Mouse (Mus musculus): ENCODE data around the gene Kcnn4.
"Not testable (repeated sequence)": the region's sequence is repeated elsewhere in the genome, so short reads cannot be mapped to it uniquely, and the experiment has no call there.

The Kcnn4 gene

GRCm38 (mm10) chr7:24391077-24391476, 21.0 kb downstream of the Kcnn4 start:
- DNase-seq (ENCODE audit: low spot score in 2 of 2): no peak

- DNase-seq (ENCODE audit: low spot score in 2 of 2): no peak
Observed at GRCm38 (mm10) chr7:24391687-24392086, 21.6 kb downstream of the Kcnn4 start.

- DNase-seq (ENCODE audit: low spot score in 2 of 2): no peak
Observed at GRCm38 (mm10) chr7:24394054-24394453, 24.0 kb downstream of the Kcnn4 start.

GRCm38 (mm10) chr7:24394475-24395161, 24.6 kb downstream of the Kcnn4 start:
- DNase-seq (ENCODE audit: low spot score in 2 of 2): peak; percentile 28 to 53

GRCm38 (mm10) chr7:24396832-24397231, 26.8 kb downstream of the Kcnn4 start:
- no peak for DNase-seq (ENCODE audit: low spot score in 2 of 2)

- no peak for DNase-seq (ENCODE audit: low spot score in 2 of 2)
Observed at GRCm38 (mm10) chr7:24398364-24398913, 28.4 kb downstream of the Kcnn4 start.

- DNase-seq (ENCODE audit: low spot score in 2 of 2): peak; percentile 96 to 98
Observed at GRCm38 (mm10) chr7:24399256-24400081, 29.4 kb downstream of the Kcnn4 start, which contains the start of gene Smg9. Gene Smg9, plus strand, starts transcription at chr7:24399619.

- DNase-seq (ENCODE audit: low spot score in 2 of 2): no peak
Observed at GRCm38 (mm10) chr7:24400082-24400452, 30.0 kb downstream of the Kcnn4 start.

- DNase-seq (ENCODE audit: low spot score in 2 of 2): not testable (repeated sequence)
Observed at GRCm38 (mm10) chr7:24400489-24400888, 30.4 kb downstream of the Kcnn4 start.

- DNase-seq (ENCODE audit: low spot score in 2 of 2): peak in 1 of 2 experiments; percentile 14
Observed at GRCm38 (mm10) chr7:24402851-24403250, 32.8 kb downstream of the Kcnn4 start.

GRCm38 (mm10) chr7:24405649-24406048, 35.6 kb downstream of the Kcnn4 start:
- DNase-seq (ENCODE audit: low spot score in 2 of 2): no peak

GRCm38 (mm10) chr7:24406528-24407344, 36.7 kb downstream of the Kcnn4 start:
- peak; percentile 47 to 71 for DNase-seq (ENCODE audit: low spot score in 2 of 2)

- DNase-seq (ENCODE audit: low spot score in 2 of 2): no peak
Observed at GRCm38 (mm10) chr7:24408186-24408585, 38.1 kb downstream of the Kcnn4 start.

- DNase-seq (ENCODE audit: low spot score in 2 of 2): no peak
Observed at GRCm38 (mm10) chr7:24410123-24410522, 40.1 kb downstream of the Kcnn4 start.

- DNase-seq (ENCODE audit: low spot score in 2 of 2): no peak
Observed at GRCm38 (mm10) chr7:24410831-24411230, 40.8 kb downstream of the Kcnn4 start.

- peak; percentile 65 to 85 for DNase-seq (ENCODE audit: low spot score in 2 of 2)
Observed at GRCm38 (mm10) chr7:24413630-24414029, 43.6 kb downstream of the Kcnn4 start.

GRCm38 (mm10) chr7:24415261-24415660, 45.2 kb downstream of the Kcnn4 start:
- DNase-seq (ENCODE audit: low spot score in 2 of 2): no peak

- no peak for DNase-seq (ENCODE audit: low spot score in 2 of 2)
Observed at GRCm38 (mm10) chr7:24419579-24419978, 49.5 kb downstream of the Kcnn4 start.

GRCm38 (mm10) chr7:24421648-24422047, 51.6 kb downstream of the Kcnn4 start:
- no peak for DNase-seq (ENCODE audit: low spot score in 2 of 2)

GRCm38 (mm10) chr7:24422251-24422650, 52.2 kb downstream of the Kcnn4 start:
- no peak for DNase-seq (ENCODE audit: low spot score in 2 of 2)

- no peak for DNase-seq (ENCODE audit: low spot score in 2 of 2)
Observed at GRCm38 (mm10) chr7:24423107-24423763, 53.2 kb downstream of the Kcnn4 start.
